Mouse (Mus musculus) olfactory bulb, adult 2 months (tissue): ENCODE results near the gene Syt6. TPM values are rescaled to one million over a fixed set of nuclear protein-coding genes. Genes with fewer than 3 reads are reported as not detected.

Experiments
- H3K27ac ChIP-seq: fragments of 200-500 bp; 2 replicates; pipeline ENCODE4 v1.5.1; 2012; ENCODE audit warnings: low read depth, low read length; ENCODE audit not compliant: insufficient read depth
- H3K4me1 ChIP-seq: fragments of 200-500 bp; 2 replicates; pipeline ENCODE4 v1.6.1; 2012; ENCODE audit warnings: low read length; ENCODE audit not compliant: control insufficient read depth, insufficient read depth
- H3K4me3 ChIP-seq: fragments of 200-500 bp; 2 replicates; pipeline ENCODE4 v1.5.1; 2012; ENCODE audit warnings: mild to moderate bottlenecking, low read depth, low read length, moderate library complexity; ENCODE audit not compliant: insufficient read depth
- CTCF ChIP-seq: fragments of 200-500 bp; IDR thresholded peaks from 2 replicates; pipeline ENCODE4 v1.5.1; 2012; ENCODE audit warnings: low read depth, mild to moderate bottlenecking, low read length, moderate library complexity; ENCODE audit not compliant: insufficient read depth
- POLR2A ChIP-seq: fragments of 200-500 bp; IDR thresholded peaks from 2 replicates; pipeline ENCODE4 v1.6.1; 2012; ENCODE audit warnings: mild to moderate bottlenecking, low read depth, low read length, moderate library complexity; ENCODE audit not compliant: insufficient read depth
- WGBS: fragments of 180-500 bp; shearing (Covaris S2); methylation state at CpG from one replicate; pipeline ENCODE4 v1.1.7; 2018; 5-methylcytosine and 5-hydroxymethylcytosine counted together
- polyA plus RNA-seq: library from polyadenylated mRNA; stranded (reverse); fragments of >200 nt; gene quantifications from 2 replicates; pipeline ENCODE4 v1.2.4, GENCODE M21; 2012; ENCODE audit warnings: low replicate concordance; ENCODE audit not compliant: missing spikeins, insufficient read depth, insufficient read length

Syt6 gene
- polyA plus RNA-seq, 1 experiment: 104 TPM

- H3K27ac ChIP-seq: no peak overlapping the region
- TF ChIP-seq CTCF (no peak), POLR2A (no peak)
- WGBS: 72% methylated on average over 3 of the region's 3 CpGs
Observed at GRCm38 (mm10) chr3:103567226-103567625, 7.8 kb upstream of the Syt6 start.

GRCm38 (mm10) chr3:103572526-103572925, 2.5 kb upstream of the Syt6 start:
- TF ChIP-seq POLR2A: no peak
- TF ChIP-seq CTCF: no peak
- H3K4me1 ChIP-seq: peaks cover 31% of the 10 kb centered on the region
- 79% methylated on average over 4 of the region's 4 CpGs for WGBS
- no peak overlapping the region for H3K27ac ChIP-seq
- no peak overlapping the region for H3K4me3 ChIP-seq

More at GRCm38 (mm10) chr3:103567226-103567625, 7.8 kb upstream of the Syt6 start:
- H3K4me1 ChIP-seq: no peaks in the 10 kb centered on the region
- H3K4me3 ChIP-seq: no peak overlapping the region

- TF ChIP-seq CTCF (no peak), POLR2A (no peak)
- WGBS: 5% methylated on average over 20 of the region's 20 CpGs
- Histone ChIP-seq H3K27ac (peak overlapping the region; percentile 5), H3K4me3 (peak overlapping the region; percentile 11), H3K4me1 (peaks cover 31% of the 10 kb centered on the region)
Observed at GRCm38 (mm10) chr3:103573106-103573790, 1.8 kb upstream of the Syt6 start.

GRCm38 (mm10) chr3:103573791-103574166, 1.3 kb upstream of the Syt6 start:
- WGBS: 17% methylated on average over 14 of the region's 14 CpGs
- TF ChIP-seq POLR2A (no peak), CTCF (no peak)
- peak overlapping the region; percentile 5; the same call in 1 of the 2 replicates for H3K27ac ChIP-seq
- H3K4me3 ChIP-seq: peak overlapping the region; percentile 11
- H3K4me1 ChIP-seq: peaks cover 31% of the 10 kb centered on the region

- peak overlapping the region; percentile 94; the same call in 1 of the 2 replicates for H3K27ac ChIP-seq
- 9% methylated on average over 22 of the region's 22 CpGs for WGBS
- TF ChIP-seq CTCF (no peak), POLR2A (no peak; the same call in 1 of the 2 replicates)
Observed at GRCm38 (mm10) chr3:103574566-103575155, 370 bp upstream of the Syt6 start.

GRCm38 (mm10) chr3:103575893-103576641, 1.0 kb downstream of the Syt6 start:
- peak overlapping the region; percentile 95 for H3K27ac ChIP-seq
- under 1% methylated on average over 69 of the region's 69 CpGs for WGBS
- H3K4me1 ChIP-seq: peaks cover 36% of the 10 kb centered on the region
- no peak for TF ChIP-seq CTCF
- no peak for TF ChIP-seq POLR2A
- peak overlapping the region; percentile 93 for H3K4me3 ChIP-seq

More at GRCm38 (mm10) chr3:103574566-103575155, 370 bp upstream of the Syt6 start:
- peaks cover 34% of the 10 kb centered on the region for H3K4me1 ChIP-seq
- H3K4me3 ChIP-seq: peak overlapping the region; percentile 93

- Histone ChIP-seq H3K4me3 (no peak overlapping the region), H3K4me1 (peaks cover 27% of the 10 kb centered on the region), H3K27ac (no peak overlapping the region)
- TF ChIP-seq CTCF: no peak
- TF ChIP-seq POLR2A: no peak
- WGBS: 88% methylated on average over 17 of the region's 17 CpGs
Observed at GRCm38 (mm10) chr3:103587136-103587535, 12.1 kb downstream of the Syt6 start.

- Histone ChIP-seq H3K27ac (no peak overlapping the region), H3K4me3 (no peak overlapping the region), H3K4me1 (peaks cover 30% of the 10 kb centered on the region)
- no peak for TF ChIP-seq CTCF
- TF ChIP-seq POLR2A: no peak
- WGBS: 85% methylated on average over 5 of the region's 5 CpGs
Observed at GRCm38 (mm10) chr3:103587672-103588071, 12.6 kb downstream of the Syt6 start.

- TF ChIP-seq CTCF (no peak), POLR2A (no peak)
- 53% methylated on average over 5 of the region's 5 CpGs for WGBS
- H3K27ac ChIP-seq: no peak overlapping the region
- H3K4me3 ChIP-seq: no peak overlapping the region
- peaks cover 39% of the 10 kb centered on the region for H3K4me1 ChIP-seq
Observed at GRCm38 (mm10) chr3:103589636-103590035, 14.6 kb downstream of the Syt6 start.
